Mouse (Mus musculus) C3H10T1/2 (cell line): ENCODE data around the gene Ing1. TPM values are rescaled to one million over a fixed set of nuclear protein-coding genes. Genes with fewer than 3 reads are reported as not detected.

Source experiments
- polyA plus RNA-seq, 2 experiments: library from polyadenylated mRNA; unstranded; fragments of >200 nt; fragmentation: generic; extraction: Trizol; gene quantifications; one replicate each; pipeline ENCODE4 v1.2.1; 2012; ENCODE audit warnings: missing spikeins in 2 of 2

Gene Ing1
- polyA plus RNA-seq, result 10 to 100 TPM in 1 of 2 experiments, 1 to 10 TPM in 1; 5.5 to 24.7 TPM

DNA sequence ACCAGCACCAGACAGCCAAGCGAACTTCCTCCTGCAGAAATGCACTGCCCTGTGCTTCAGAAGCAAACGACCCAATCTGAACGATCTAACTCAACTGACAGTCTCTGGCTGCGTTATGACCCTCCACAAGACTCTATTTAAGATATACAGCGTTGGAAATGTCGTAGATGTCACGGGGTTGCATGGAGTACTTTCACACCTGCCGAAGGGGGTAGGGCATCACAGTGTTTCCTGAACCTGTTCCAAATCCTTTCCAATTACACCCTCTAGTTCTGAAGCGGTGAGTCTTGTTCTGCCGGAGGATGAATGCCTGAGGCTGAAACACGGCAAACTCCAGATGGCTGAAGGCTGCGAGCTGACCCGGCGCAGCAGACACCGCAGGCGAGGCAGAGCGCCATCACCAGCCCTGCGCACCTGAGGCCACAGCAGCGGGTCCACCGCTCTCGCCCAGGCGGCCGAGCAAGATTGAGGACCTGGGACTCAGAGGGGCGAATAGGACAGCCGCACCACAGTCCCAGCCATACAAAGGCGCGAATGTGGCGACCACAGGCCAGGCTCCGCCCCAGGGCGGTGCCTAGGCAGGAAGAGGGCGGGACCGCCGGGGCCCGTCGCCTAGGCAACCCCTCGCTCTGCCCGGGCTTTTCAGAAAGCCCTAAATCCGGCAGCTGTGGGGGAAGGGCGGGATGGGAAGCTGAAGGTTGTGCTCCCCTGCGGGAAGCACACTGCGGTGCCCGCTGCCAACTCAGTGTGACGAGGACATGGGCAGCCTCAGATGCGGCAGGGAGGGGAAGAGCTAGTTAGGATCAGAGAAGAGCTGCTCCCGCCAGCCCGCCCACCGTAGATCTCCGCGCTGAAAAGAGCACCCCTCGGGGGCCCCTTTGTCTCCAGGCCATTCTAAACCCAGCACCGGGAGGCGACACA lies at the start of gene Ing1:
TSS of gene Ing1 (plus strand) at position 773 of the 921 bp plus-strand sequence.

DNA sequence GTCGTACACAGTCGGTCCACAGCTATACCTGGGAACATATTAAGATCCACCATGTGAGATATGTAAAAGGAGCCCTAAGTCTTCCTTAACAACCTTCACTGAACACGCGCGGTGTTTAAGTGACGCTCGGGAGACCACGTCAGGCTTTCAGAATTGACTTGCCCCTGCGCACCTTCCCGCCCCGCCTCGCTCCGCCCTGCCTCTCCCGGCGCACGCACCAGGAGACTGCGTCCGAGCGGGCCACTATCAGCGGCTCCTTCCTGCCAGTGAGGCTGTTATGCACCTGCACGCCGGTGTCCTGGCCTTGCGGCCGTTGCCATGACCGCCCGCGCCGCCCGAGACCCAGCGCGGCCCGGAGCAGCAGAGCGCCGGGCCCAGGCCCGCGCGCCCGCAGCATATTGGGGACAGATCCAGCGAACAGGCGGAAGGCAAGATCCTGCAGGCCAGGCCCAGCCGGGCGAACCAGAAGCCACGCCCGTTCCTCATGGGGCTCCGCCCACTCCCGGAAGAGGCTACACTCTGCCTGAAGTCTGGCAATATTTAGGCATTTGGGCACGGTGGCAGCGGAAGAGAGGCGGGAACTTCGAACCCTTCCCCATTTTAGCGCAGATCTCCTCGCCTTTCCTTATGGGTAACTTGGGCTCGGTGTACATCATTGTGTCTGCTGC lies 5.0 kb upstream of the Ing1 start, which contains the start of gene Cars2:
TSS of gene Cars2 (minus strand) at position 503 of the 668 bp plus-strand sequence.

Other genes with a start within 250 kb of the Ing1 start
- 10 to 100 TPM; 25.5 to 67.1 TPM for gene Col4a2, start 242.8 kb upstream of the Ing1 start, polyA plus RNA-seq
- gene Col4a1, start 242.7 kb upstream of the Ing1 start, polyA plus RNA-seq, result 100 to 1,000 TPM in 1 of 2 experiments, 10 to 100 TPM in 1; 32.2 to 101 TPM
- 1 to 10 TPM; 2.1 to 2.2 TPM for gene Rab20, start 76.9 kb upstream of the Ing1 start, polyA plus RNA-seq
- 10 to 100 TPM; 35.5 to 72.9 TPM for gene Naxd, start 58.1 kb upstream of the Ing1 start, polyA plus RNA-seq
- 10 to 100 TPM; 19.3 to 23.0 TPM for gene Cars2, start 4.8 kb upstream of the Ing1 start, polyA plus RNA-seq
- 10 to 100 TPM in 1 of 2 experiments, 1 to 10 TPM in 1; 3.8 to 14.6 TPM for gene Ankrd10, start 80.2 kb downstream of the Ing1 start, polyA plus RNA-seq
- gene 1700016D06Rik, start 145.5 kb downstream of the Ing1 start, polyA plus RNA-seq, result not detected
- gene Arhgef7, start 172.2 kb downstream of the Ing1 start, polyA plus RNA-seq, result 10 to 100 TPM in 1 of 2 experiments, 1 to 10 TPM in 1; 5.2 to 23.9 TPM